Mouse (Mus musculus) heart, embryonic 16.5 days (tissue): ENCODE measurements around the gene Zfp60. TPM values are rescaled to one million over a fixed set of nuclear protein-coding genes. Genes with fewer than 3 reads are reported as not detected.

Source experiments
- ATAC-seq: fragments of 200-750 bp; cut with Nextera tagmentation; replicated peaks from 2 replicates; pipeline ENCODE4 v1.8.0; 2017; ENCODE audit warnings: moderate number of reproducible peaks; ENCODE audit not compliant: insufficient read depth, low FRiP score; ENCODE audit errors: extremely low read depth
- H3K27ac ChIP-seq: fragments of 300-500 bp; sonication (generic); 2 replicates; pipeline ENCODE4 v1.5.1; 2014; ENCODE audit warnings: mild to moderate bottlenecking, low read length, control low read depth, moderate library complexity
- H3K27me3 ChIP-seq: fragments of 300-500 bp; sonication (generic); 2 replicates; pipeline ENCODE4 v1.6.1; 2014; ENCODE audit warnings: low read length, mixed read lengths; ENCODE audit not compliant: control insufficient read depth, insufficient read depth
- H3K36me3 ChIP-seq: fragments of 300-500 bp; sonication (generic); 2 replicates; pipeline ENCODE4 v1.6.1; 2014; ENCODE audit not compliant: control insufficient read depth, insufficient read depth
- H3K4me1 ChIP-seq: fragments of 300-500 bp; sonication (generic); 2 replicates; pipeline ENCODE4 v1.6.1; 2014; ENCODE audit warnings: low read length, mixed read lengths; ENCODE audit not compliant: control insufficient read depth, insufficient read depth
- H3K4me2 ChIP-seq: fragments of 300-500 bp; sonication (generic); 2 replicates; pipeline ENCODE4 v1.6.1; 2014; ENCODE audit warnings: low read depth, mild to moderate bottlenecking, control low read depth, low read length
- H3K4me3 ChIP-seq: fragments of 300-500 bp; sonication (generic); 2 replicates; pipeline ENCODE4 v1.5.1; 2014; ENCODE audit warnings: mild to moderate bottlenecking, control low read depth, low read length
- H3K9ac ChIP-seq: fragments of 300-500 bp; sonication (generic); 2 replicates; pipeline ENCODE4 v1.6.1; 2014; ENCODE audit warnings: low read length, control low read depth
- H3K9me3 ChIP-seq: fragments of 300-500 bp; sonication (generic); replicated peaks from 2 replicates; pipeline ENCODE4 v1.6.1; 2016; ENCODE audit warnings: low read length; ENCODE audit not compliant: control insufficient read depth
- WGBS: fragments of 180-500 bp; shearing (Covaris S2); extraction: QIAGEN DNeasy Blood & Tissue Kit; methylation state at CpG from one replicate; pipeline ENCODE4 v1.1.7; 2014; 5-methylcytosine and 5-hydroxymethylcytosine counted together
- polyA plus RNA-seq: library from polyadenylated mRNA; unstranded; fragments of >200 nt; fragmentation: Nextera tagmentation; extraction: Ambion mirVana; gene quantifications from 2 replicates; pipeline ENCODE4 v1.2.1, GENCODE M21; 2015

Gene Zfp60
- polyA plus RNA-seq, result 17.7 and 19.8 TPM in 2 replicates

- peak; percentile 93 for ATAC-seq
- peak within 1 kb of the TSS; percentile 93 for H3K4me2 ChIP-seq
- H3K9ac ChIP-seq, result peak within 1 kb of the TSS; percentile 80
- H3K27ac ChIP-seq, result peak within 1 kb of the TSS; percentile 86
- H3K27me3 ChIP-seq, result no peaks in the 10 kb centered on the region
- under 1% methylated on average over 35 of the region's 35 CpGs for WGBS
- H3K36me3 ChIP-seq, result no peaks in the 10 kb centered on the region
- peaks cover 14% of the 10 kb centered on the region for H3K4me1 ChIP-seq
- H3K9me3 ChIP-seq, result no peaks in the 10 kb centered on the region
- H3K4me3 ChIP-seq, result peak within 1 kb of the TSS; percentile 66
Observed at GRCm38 (mm10) chr7:27731281-27731883, at the start of gene Zfp60. Gene Zfp60 (plus strand): TSS chr7:27731389.

DNA sequence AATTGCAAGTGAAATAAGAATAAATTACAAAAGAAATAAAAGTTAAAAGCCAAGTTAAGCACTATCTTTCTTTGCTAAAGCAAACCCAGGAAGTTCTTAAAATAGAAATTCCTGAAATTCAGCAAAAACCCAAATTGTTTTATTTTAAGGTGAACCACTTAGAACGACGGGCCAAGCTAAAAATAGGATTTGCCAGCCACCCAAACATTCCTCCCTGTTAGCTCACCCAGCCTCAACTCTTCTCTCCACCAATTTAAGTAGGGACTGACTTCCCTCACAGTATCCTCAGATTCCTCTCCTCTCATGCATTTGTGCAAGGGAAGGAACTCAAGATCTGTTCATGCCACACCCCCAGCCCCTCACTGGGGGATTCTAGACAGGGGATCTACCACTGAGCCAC, 48.0 kb upstream of the Zfp60 start:
- WGBS, result 10% methylated on average over 2 of the region's 2 CpGs
- H3K27me3 ChIP-seq, result 0 out of 2 replicates have a peak, but pooled peaks cover 3% of the 10 kb centered on the region
- no peaks in the 10 kb centered on the region for H3K4me1 ChIP-seq
- no peak for ATAC-seq
- no peak overlapping the region for H3K9ac ChIP-seq
- H3K36me3 ChIP-seq, result no peaks in the 10 kb centered on the region
- no peaks in the 10 kb centered on the region for H3K9me3 ChIP-seq
- no peak overlapping the region for H3K4me3 ChIP-seq
- H3K4me2 ChIP-seq, result no peak overlapping the region
- no peak overlapping the region for H3K27ac ChIP-seq

- WGBS, result 28% methylated on average over 5 of the region's 5 CpGs
- H3K27me3 ChIP-seq, result 0 out of 2 replicates have a peak, but pooled peaks cover 3% of the 10 kb centered on the region
Observed at GRCm38 (mm10) chr7:27685220-27685619, 46.0 kb upstream of the Zfp60 start.

GRCm38 (mm10) chr7:27685681-27686080, 45.5 kb upstream of the Zfp60 start:
- ATAC-seq, result no peak
- H3K4me2 ChIP-seq, result peak overlapping the region; percentile 0; the same call in 1 of the 2 replicates
- no peaks in the 10 kb centered on the region for H3K36me3 ChIP-seq
- WGBS, result 0% methylated on average over 6 of the region's 6 CpGs
- no peak overlapping the region for H3K4me3 ChIP-seq
- H3K27me3 ChIP-seq, result 0 out of 2 replicates have a peak, but pooled peaks cover 3% of the 10 kb centered on the region
- no peaks in the 10 kb centered on the region for H3K9me3 ChIP-seq
- no peak overlapping the region for H3K9ac ChIP-seq
- H3K4me1 ChIP-seq, result peaks cover 4% of the 10 kb centered on the region
- no peak overlapping the region for H3K27ac ChIP-seq

More at GRCm38 (mm10) chr7:27685220-27685619, 46.0 kb upstream of the Zfp60 start:
- Histone ChIP-seq H3K4me2 (peak overlapping the region; percentile 0; the same call in 1 of the 2 replicates), H3K27ac (no peak overlapping the region), H3K4me1 (peaks cover 4% of the 10 kb centered on the region), H3K4me3 (no peak overlapping the region), H3K36me3 (no peaks in the 10 kb centered on the region), H3K9ac (no peak overlapping the region), H3K9me3 (no peaks in the 10 kb centered on the region)
- ATAC-seq, result no peak

DNA sequence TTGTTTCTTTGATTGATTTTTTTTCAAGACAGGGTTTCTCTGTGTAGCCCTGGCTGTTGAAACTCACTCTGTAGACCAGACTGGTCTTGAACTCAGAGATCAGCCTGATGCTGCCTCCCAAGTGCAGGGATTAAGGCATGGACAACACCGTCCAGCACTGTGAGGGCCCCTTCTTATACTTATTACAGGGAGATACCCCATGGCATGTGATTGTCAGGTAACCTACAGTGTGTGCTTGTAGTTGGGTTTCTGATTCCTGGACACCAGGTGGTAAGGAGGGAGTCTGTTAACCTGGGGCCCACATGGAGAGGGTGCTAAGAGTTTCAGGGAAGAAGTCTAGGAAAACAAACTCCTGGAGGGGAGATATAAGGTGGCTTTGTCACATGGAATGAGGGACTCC, 44.1 kb upstream of the Zfp60 start:
- 0 out of 2 replicates have a peak, but pooled peaks cover 3% of the 10 kb centered on the region for H3K27me3 ChIP-seq
- H3K4me3 ChIP-seq, result no peak overlapping the region
- no peak overlapping the region for H3K27ac ChIP-seq
- H3K36me3 ChIP-seq, result no peaks in the 10 kb centered on the region
- H3K4me1 ChIP-seq, result peaks cover 4% of the 10 kb centered on the region
- ATAC-seq, result no peak
- no peaks in the 10 kb centered on the region for H3K9me3 ChIP-seq
- 69% methylated on average over 1 of the region's 1 CpGs for WGBS
- no peak overlapping the region for H3K9ac ChIP-seq
- H3K4me2 ChIP-seq, result no peak overlapping the region

- Histone ChIP-seq H3K27me3 (0 out of 2 replicates have a peak, but pooled peaks cover 3% of the 10 kb centered on the region), H3K4me3 (no peak overlapping the region), H3K36me3 (no peaks in the 10 kb centered on the region), H3K27ac (no peak overlapping the region), H3K4me1 (peaks cover 4% of the 10 kb centered on the region), H3K9ac (no peak overlapping the region), H3K9me3 (no peaks in the 10 kb centered on the region), H3K4me2 (no peak overlapping the region)
- WGBS, result 69% methylated on average over 3 of the region's 3 CpGs
- ATAC-seq, result no peak
Observed at GRCm38 (mm10) chr7:27687836-27688235, 43.4 kb upstream of the Zfp60 start.

DNA sequence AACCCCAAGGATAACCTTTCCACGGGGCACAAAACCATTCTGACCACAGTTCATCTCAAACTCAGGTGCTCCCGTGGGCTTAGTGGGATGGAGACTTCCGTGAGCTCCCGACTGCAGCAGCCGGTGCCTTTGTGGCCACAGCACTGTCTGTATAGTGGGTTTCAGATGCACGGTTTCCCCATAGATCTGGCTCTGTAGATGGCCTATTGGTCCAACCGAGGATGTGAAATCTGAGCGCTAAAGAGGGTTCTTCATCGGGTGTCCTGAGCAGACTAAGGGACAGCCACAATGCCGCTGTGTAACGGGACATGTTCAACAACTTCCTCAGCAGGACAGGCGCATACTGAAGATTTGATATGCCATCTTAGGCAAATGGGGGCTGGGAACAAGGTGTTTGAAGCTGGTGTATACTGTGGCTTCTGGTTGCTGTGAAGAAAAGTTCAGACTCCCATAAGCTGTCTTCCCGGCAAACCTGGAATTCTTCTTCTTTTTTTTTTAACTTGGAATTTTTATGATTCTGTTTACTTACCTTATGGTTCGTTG, 42.9 kb upstream of the Zfp60 start:
- Histone ChIP-seq H3K9ac (peak overlapping the region; percentile 78), H3K4me3 (peak overlapping the region; percentile 58), H3K9me3 (no peaks in the 10 kb centered on the region), H3K4me1 (peaks cover 4% of the 10 kb centered on the region), H3K27me3 (0 out of 2 replicates have a peak, but pooled peaks cover 3% of the 10 kb centered on the region), H3K36me3 (no peaks in the 10 kb centered on the region), H3K4me2 (peak overlapping the region; percentile 80), H3K27ac (no peak overlapping the region)
- ATAC-seq, result no peak
- WGBS, result 35% methylated on average over 14 of the region's 14 CpGs

GRCm38 (mm10) chr7:27688815-27689612, 42.2 kb upstream of the Zfp60 start, which contains the start of gene Zfp607b:
Gene Zfp607b (plus strand): TSS chr7:27689340.
- no peaks in the 10 kb centered on the region for H3K36me3 ChIP-seq
- ATAC-seq, result peak; percentile 97
- H3K27ac ChIP-seq, result peak within 1 kb of the TSS; percentile 55; the same call in 1 of the 2 replicates
- peak within 1 kb of the TSS; percentile 80 for H3K4me2 ChIP-seq
- peak within 1 kb of the TSS; percentile 78 for H3K9ac ChIP-seq
- no peaks in the 10 kb centered on the region for H3K9me3 ChIP-seq
- peaks cover 4% of the 10 kb centered on the region for H3K4me1 ChIP-seq
- no peaks in the 10 kb centered on the region for H3K27me3 ChIP-seq
- under 1% methylated on average over 19 of the region's 19 CpGs for WGBS
- peak within 1 kb of the TSS; percentile 58 for H3K4me3 ChIP-seq
